Mouse (Mus musculus) MN1 (cell line): ENCODE measurements at regions not wholly inside any gene's neighbourhood (a gene's known extent, or its start where the extent isn't known, plus 50 kb on each side); places are given as distances from the start of the nearest gene placed in this dataset.

Experiments used
- DNase-seq: peaks from one replicate; pipeline ENCODE4 v3.0.0-alpha.2; 2016; ENCODE audit warnings: low spot score

- no peak for DNase-seq
Measured at GRCm38 (mm10) chr9:112909311-112910101, 673.8 kb upstream of the Arpp21 start.

DNA sequence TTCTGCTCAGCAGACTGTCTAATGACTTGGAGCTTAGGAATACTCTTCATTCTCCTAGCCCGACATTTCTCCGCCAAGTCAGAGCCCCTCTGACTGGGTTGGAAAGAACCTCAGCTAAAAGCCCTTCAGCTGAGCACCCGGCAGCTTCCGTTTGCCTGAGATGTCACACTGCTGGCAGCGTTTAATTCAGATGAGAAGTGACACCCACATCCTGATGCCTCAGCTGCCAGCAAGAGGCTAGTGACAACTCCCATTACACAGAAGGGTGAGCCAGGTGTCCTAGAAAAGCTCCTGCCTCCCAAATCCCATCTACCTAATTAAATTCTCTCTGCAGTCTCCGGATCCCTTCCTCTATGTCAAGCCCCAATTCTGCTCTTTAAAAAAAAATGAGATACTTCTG, 670.2 kb upstream of the Arpp21 start:
- DNase-seq: no peak

- no peak for DNase-seq
Measured at GRCm38 (mm10) chr9:112864921-112865320, 629.2 kb upstream of the Arpp21 start.

GRCm38 (mm10) chr9:112861136-112861535, 625.4 kb upstream of the Arpp21 start:
- peak; percentile 82 for DNase-seq

DNA sequence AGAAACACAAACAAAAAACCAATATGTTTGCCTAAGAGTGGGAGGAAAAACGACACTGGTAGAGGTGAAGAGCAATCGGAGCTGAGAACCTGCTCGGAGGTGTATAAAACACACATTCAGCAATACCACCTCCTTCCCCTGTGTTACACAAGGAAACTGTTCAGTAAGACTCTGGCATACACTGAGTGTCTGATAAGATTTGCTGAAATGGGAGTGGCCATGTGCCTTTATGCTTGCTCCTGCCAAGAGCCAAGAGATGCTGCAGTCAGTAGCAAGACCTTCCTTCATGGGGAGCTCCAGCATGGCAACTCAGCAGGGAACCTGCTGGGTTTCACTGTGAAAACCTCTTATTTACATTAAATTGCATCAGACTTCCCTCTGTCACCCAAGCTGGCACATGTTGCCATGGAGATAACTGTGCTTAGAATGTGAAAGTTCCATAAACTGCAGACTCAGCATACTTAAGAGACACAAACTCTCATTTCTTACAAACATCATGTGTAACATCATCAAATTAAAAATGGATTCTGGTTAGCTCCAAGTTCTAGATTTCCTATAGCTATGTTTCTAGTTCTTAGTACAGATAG, 624.7 kb upstream of the Arpp21 start:
- peak; percentile 81 for DNase-seq

DNA sequence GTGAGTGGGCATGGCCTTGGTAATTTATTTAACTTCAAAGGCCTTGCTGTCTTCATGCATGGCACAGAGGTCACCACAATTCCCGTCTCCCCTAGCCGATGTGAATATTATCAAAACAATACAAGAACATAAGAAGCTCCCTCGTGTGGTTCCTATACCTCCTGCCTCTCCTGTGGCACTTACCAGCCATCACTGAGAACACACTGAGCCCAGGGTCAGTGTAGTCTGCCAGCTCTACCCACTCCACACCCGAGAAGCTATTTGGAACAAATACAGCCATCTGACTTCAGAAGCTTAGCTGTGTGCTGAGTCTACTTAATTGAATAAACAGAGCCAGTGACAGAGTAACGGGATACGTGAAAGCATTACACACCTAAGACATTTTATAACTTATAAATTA, 605.7 kb upstream of the Arpp21 start:
- no peak for DNase-seq

DNA sequence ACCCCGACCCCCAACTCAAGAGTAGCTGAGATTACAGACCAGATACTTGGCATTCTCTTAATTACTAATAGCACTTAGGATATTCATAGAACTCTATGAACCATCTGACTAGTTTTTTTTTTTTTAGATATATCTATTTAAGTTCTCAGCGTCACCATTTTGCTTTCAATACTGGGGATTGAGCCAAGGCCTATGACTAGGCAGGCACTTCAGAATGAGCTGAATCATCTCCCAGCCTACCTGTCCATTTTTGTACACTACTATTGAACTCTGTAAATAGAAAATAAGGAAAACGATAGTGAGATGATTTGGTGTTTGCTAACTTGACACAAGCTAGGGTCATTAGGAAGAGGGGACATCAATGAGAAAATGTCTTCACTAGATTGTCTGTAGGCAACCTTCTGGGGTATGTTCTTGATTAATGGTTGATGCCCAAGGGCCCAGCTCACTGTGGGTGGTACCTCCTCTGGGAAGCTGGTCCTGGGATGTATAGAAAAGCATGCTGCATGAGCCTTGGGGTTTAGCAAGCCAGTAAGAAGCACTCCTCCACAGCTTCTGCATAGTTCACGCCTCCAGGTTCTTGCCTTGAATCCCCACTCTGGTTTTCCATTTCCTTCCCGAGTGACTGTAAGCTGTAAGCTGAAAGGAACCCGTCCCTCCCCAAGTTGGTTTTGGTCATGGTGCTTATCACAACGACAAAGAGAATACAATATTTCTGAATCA, 603.5 kb upstream of the Arpp21 start:
- no peak for DNase-seq

DNA sequence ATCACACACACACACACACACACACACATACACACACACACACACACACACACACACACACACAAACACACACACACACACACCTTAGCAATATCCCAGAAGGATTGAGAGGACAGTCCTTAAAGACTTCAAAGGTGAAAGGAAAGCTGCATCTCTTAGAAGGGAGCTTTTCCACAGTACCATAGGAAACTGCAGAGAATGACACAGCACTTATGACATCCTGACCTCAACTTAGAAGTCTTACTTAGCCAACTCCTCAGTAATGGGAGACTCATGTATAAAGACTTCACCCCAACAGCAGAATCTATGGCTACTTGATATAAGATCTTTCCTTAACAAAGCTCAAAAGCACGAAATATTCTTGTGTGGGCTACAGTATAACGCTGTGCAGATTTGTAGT, 601.8 kb upstream of the Arpp21 start:
- DNase-seq: no peak

DNA sequence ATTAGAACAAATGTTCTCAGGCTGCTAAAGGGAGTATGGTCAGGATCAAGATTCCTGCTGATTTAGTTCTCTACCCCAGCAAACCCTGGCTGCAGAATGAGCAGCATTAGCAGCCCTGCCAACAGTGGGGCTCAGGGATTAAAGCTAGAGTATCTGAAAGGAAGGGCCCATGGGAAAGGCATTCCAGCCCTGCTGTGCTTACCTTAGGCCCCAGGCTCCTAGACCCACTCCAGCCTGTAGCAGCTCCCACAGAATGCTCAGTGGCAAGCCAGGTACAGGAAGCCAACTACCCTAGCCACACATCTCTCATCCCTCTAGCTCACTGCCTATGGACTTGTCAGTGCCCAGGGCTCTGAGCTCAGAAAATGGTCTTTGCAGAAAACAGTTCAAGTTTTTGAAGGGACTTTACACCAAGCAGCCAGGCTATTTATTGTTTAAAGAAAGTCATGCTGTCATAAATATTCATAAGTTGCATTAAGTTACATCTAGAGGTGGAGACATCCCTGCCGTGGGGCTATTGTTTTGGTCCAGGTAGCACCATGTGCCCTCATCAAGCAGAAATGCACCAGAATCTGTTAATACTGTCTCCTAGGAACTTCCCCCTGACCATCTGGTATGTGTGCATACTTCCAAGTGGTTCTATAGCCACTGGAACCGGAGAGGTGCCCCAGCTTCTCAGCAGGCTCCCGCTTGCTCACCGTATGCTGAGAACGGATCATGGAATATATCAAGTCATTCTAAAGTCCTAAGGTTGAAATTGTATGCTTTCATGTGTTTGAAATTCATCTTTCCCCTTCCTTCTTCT, 598.9 kb upstream of the Arpp21 start:
- DNase-seq: no peak

DNA sequence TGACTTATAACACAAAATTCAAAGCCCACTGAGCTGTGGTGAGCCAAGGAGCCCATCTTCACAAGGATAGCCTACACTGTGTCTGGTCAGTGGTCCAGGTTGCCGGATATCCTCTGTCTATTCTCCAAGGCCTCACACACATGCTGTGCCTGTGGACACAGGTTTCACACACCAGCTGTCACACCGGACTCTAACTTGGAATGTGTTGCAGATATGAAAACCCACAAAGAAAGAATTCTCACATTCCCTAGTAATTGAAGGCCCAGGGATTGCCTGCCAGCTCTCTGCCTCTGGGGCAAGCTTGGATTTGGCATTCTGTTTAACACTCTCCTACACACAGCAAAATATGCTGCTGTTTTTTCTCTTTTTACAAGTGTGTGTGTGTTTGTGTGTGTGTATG, 595.4 kb upstream of the Arpp21 start:
- DNase-seq: no peak

DNA sequence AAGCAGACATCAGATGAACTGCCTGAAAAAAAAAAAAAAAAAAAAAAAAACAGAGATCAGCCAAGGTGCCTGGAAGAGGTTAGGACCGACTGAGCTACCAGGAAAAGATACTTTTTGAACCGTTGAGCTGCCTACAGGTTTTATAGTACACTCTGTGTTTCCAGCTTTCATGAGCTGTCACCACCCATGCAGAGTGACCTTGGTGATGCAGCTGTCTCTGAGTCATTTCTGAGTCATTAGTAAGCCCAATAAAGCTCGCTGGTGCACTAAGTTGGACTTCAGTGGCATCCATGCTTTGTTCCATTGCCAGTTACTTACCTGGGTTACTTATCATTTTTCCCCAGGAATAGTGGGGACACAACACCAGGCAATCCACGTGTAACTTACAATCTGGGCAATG, 592.9 kb upstream of the Arpp21 start:
- DNase-seq: no peak

DNA sequence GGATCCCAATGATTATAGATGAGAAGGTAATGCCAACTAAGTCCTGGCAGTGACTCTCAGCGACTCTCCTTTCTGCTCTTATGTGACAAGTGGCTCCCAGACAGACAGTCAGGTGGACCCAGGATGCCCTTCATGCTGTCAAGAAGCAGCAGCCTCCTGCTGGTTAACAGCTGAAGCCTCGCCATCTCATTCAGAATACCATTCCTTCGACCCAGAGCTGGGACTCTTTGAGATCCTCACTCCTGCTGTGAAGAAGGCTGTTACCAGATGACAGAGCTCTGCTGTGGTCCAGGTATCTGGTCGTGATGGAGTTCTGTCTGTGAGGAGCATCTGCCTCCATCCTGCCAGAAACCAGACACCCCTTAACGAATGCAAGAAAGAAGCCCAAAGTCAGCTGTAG, 590.9 kb upstream of the Arpp21 start:
- DNase-seq: no peak

DNA sequence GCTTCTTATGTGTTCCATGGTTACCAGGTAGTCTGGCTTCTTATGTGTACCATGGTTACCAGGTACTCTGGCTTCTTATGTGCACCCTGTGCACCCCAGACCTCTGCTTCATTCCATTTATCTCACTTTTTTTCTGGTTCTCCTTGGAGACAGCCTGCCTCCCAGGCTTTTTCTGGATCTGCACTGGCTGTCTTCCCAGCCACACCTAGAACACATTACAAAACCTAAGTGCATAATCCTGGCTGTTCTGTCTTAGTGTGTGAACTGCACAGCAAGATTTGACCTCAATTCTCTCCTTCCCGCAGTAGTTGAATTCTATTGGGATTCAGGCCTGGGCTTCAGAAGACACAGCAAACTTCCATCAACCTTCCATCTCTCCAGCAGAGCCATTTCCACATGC, 586.2 kb upstream of the Arpp21 start:
- no peak for DNase-seq

GRCm38 (mm10) chr9:112811946-112812345, 576.2 kb upstream of the Arpp21 start:
- no peak for DNase-seq

- no peak for DNase-seq
Measured at GRCm38 (mm10) chr9:112799583-112800220, 564.0 kb upstream of the Arpp21 start.

DNA sequence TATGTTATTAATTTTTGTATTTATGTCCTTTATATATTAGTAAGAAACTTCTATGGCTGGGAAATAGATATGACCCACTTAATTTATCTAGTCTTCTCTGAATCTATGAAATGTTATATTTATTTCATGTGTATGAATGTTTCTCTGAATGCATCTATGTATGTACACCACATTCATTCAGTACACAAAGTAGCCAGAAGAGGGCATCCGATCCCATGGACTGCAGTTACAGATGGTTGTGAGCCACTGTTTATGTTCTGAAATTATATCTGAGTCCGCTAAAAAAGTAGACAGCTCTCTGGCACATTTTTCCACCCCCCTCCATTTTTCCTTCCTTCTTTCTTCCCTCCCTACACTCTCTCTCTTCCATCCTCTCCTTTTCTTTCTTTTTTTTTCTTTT, 557.8 kb upstream of the Arpp21 start:
- DNase-seq: no peak

DNA sequence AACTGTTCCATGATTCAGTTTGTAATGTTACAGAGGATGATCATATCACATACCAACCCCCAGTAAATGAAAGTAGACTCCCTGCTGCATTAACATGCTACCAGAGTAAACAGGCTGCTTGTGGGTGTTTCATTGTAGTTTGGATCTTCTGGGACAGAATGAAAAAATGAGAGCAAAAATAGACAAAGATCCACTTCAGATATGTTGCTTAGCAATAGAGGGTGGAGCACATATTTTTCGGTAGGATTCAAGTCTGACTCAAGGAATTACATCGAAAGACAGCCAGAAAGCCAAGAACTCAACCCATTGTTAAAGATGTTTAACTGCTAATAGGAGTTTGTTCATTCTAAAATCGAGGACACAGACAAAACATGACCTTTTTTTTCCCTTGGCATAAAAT, 536.2 kb upstream of the Arpp21 start:
- DNase-seq: no peak

- DNase-seq: no peak
Measured at GRCm38 (mm10) chr9:112744616-112745015, 508.9 kb upstream of the Arpp21 start.

- no peak for DNase-seq
Measured at GRCm38 (mm10) chr9:112743871-112744590, 508.3 kb upstream of the Arpp21 start.

DNA sequence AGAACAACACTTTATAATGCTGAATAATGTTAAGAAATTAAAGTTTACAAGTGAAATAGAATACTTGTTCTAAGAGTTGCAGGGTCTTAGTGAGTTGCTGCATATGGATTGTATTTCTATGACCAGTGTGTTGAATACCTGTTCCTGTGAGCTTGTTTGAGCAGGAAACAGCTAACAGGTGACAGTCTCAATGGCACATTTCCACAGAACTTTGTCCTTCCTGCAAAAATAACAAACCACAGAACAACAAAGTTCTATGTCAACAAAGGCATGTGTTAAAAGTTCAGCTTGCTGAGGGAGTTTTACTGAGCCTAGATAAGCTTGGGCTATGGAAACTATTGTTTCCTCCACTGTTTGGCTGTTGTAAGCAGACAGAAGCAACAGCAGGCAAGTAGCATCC, 500.0 kb upstream of the Arpp21 start:
- DNase-seq: no peak

- no peak for DNase-seq
Measured at GRCm38 (mm10) chr9:112725523-112725922, 489.8 kb upstream of the Arpp21 start.
